Mouse (Mus musculus) kidney, adult 18-20 months (tissue): ENCODE measurements around the gene Acr.
A peak's percentile ranks its signal among the peaks of the same experiment; 100 is the strongest.

ENCODE experiments used
- DNase-seq: peaks from one replicate; pipeline ENCODE4 v3.0.0; 2021

Acr gene

DNA sequence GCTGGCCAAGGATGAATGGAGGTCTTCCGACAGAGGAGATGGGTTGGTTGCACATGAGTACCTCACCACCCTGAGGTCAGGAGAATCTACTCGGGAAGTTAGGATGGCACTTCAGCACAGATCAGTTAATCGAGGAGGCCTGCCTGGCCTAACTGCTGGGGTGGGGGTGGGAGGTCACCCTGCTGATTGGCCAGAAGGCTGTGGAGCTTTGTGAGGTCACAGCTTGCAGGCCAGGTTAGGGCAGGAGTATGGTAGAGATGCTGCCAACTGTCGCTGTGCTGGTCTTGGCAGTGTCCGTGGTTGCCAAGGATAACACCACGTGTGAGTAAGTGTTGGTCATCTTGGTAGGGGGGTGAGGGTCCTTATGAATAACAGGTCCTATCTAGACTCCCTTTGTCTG is at the start of gene Acr:
TSS of gene Acr (plus strand) at position 213 of the 400 bp plus-strand sequence.
- DNase-seq, result no peak

GRCm38 (mm10) chr15:89521951-89522350 is 46.2 kb upstream of the Acr start:
- no peak for DNase-seq

DNA sequence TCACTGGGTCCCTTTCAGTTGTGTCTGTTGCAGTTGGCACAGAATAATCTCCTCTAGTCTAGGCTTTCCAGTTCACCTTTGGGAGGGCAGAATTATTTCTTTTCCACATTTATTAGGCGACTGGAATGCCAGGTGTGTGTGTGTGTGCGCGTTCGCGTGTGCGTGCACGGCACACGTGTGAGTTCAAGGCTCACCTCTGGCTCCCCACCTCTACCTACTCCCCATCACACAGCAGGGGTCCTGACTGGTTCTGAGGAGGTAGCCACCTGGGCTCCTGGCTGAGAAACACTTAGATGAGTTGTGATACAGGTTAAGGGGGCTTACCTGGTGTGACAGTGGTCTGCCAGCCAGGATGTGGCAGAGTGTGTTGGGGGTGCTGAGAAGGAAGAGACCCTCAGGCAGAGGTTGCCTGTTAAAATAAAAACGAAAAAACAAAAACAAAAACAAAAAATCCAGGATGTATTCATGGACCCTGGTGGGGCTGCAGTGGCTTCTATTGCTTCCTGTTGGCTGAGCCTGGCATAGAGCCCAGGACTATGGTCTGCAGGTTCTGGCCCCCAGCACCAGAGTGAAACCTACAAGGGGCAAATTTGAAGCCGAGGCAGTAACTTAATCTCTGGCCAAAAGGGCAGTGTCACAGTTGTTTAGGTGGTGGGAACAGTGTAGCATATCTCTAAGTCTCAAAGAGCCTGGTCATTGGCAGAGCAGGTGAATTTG is 45.4 kb upstream of the Acr start:
- DNase-seq, result no peak

DNA sequence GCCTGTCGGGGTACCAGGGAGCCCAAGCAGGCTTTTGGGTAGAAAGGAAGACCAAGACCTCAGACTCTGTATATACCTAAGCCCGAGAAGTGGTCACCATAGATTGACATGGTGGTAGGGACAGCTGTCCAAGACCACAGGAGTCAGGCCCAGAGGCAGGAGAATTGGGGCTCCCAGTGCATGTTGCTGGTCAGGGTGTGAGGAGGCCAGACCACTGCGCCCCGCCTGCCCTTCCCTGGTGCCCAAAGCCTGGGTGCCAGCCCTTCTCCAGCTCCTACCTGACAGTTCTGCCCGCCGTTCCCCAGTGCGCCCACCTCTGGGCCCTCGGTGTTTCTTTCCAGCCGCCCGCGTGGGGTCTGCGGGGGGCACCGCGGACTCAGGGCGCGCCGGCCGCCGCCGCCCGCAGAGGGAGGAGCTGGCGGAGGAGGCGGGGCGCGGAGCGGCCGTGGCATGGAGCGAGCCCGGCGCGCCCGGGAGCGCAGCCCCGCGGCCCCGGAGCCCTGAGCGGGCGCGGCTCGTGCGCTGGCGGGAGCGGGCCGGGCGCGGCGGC is 44.8 kb upstream of the Acr start:
- DNase-seq, result no peak

DNA sequence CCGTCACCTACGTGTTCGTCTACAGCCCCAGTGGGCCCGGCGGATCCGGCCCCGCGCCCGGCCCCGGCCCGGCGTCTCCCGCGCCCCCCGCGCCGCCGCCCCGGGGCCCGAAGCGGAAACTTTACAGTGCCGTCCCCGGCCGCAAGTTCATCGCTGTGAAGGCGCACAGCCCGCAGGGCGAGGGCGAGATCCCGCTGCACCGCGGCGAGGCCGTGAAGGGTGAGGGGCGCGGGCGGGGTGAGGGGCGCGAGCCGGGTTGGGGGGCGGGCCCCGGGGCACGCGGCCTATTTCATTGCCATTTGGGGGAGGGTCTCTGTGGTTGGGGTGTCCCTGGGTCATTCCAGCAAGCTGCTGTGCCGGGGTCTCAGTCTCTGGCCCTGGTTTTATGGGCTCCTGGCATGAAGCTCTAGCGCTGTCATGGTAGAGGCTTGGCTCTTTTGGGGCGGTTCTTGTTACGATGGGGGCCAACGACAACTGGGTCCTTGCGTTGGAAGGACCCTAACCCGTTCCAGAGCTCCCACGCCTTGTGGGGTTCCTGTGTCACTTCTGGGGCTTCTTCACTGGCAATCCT is 44.0 kb upstream of the Acr start:
- no peak for DNase-seq

DNA sequence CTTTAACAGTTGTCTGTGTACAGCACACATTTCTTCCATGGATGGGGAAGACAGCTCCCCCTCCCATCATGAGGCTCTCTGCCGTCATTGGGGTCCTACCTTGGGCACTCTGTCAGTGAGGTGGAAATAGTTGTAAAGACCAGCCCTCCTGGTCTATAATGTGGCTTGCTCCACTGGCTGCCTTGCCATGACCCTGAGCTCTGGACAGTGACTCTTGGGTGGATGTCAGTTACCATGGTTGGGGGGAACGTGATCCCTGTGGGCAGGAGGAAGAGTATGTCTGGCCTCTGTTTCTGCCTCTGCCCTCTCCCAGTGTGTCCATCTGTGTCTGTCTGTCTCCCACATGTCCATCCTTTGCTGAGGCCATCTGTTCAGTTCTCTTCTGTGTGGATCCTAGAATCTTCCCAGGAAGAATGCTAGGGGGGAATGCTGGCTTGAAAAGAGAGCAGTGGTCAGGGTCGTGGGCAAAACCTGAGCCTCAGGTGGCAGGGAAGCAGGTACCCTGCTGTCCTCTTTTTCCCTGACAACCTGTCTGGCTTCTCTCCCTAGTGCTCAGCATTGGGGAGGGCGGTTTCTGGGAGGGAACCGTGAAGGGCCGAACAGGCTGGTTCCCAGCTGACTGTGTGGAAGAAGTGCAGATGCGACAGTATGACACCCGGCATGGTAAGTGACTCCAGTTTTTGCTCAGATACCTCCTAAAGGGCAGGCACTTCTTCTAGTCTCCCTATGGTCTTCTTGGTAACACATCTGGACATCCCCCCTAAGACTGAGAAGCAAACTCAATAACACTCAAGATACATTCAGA is 43.3 kb upstream of the Acr start:
- DNase-seq, result no peak

DNA sequence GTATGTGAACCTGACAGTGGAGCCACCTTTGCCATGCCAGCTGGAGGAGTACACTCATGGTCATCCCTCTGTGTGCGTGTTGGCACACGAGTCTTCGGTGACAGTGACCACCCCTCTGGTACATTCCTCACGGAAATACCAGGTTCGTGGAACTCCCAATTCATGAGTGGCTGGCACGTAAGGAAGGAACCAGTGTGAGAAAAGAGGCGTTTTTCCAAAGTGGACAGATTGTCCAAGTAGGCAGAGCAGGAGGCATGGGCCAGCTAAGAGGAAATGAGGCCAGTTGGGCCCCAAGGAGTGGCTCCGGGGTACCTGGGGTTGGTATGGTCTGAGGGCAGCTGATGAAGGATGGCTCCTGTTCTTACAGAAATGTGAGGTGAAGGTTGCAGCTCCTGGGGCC is 42.7 kb upstream of the Acr start:
- DNase-seq, result no peak

DNA sequence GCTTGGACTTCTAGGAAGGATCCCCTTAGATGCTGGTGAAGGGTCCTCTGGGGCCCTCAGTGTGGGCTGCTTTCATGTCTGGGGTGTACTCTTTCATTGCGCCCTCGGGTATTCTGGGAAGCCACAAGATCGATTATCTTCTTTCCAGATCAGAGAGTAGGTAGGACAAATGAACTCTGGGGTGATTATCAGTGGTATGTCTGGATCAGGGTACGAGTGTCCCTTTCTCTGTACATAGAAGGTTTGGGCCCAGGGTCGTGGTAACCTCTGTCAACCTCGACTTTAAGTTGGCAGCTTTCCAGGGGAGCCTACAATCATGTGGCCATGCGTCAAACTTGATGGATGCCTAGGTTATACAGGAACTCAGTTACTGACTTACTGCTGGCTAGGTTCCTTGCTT is 42.2 kb upstream of the Acr start:
- DNase-seq, result no peak

DNA sequence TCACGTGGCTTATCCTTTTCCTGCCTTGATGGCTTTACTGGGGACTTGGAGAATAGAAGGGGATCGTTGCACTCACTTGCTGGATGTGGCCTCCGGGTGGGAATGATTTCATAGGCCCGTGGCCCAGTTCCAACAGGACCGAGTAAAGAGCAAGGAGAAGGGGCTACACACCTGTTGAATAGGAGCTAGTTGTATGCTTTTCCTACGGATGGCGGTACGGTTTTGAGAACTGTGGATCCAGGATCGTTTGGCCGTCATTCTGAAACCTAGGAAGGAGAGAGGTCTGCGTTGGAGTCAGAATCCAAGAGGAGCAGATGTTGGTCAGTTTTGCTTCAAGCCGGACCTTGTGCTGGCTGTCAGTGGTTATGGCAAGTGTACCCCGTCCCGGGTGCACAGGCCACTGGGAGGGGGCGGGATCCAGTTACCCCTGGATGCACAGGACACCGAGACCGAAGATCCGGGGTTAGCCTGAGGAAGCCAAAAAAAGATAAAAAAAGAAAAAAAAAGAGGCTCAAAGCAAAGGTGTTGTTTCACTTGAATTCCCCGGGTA is 41.3 kb upstream of the Acr start:
- no peak for DNase-seq

- DNase-seq, result no peak
Measured at GRCm38 (mm10) chr15:89527466-89527865, 40.7 kb upstream of the Acr start.

DNA sequence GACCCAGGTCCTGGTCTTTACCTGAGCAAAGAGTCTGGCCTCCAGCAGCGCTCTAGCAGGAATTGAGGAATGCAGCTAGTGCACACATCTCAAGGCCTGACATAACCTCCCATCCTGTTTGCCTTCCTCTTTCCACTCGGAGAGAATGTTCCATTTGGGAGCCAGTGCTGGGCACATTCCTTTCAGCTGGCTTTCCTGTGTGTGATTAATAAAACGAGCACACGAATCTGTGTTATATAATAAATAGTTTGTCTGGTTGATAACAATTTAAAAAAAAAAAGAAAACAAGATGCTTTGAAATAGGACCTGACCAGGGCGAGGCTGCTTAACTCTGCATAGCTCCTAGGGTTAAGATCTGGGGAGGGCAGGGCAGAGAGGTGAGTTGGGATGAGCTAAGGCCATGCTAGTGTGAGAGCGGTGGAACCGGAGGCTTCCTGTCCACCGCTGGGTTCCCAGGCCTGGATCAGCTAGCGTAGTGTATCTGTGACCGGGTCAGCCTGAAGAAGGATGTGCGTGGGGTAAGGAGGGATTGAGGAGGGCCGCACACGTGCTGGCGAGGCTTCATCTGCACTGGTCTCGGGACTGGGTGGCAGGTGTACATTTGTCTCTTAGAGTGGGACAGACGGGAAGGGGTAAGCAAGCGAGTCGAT is 39.8 kb upstream of the Acr start:
- no peak for DNase-seq

DNA sequence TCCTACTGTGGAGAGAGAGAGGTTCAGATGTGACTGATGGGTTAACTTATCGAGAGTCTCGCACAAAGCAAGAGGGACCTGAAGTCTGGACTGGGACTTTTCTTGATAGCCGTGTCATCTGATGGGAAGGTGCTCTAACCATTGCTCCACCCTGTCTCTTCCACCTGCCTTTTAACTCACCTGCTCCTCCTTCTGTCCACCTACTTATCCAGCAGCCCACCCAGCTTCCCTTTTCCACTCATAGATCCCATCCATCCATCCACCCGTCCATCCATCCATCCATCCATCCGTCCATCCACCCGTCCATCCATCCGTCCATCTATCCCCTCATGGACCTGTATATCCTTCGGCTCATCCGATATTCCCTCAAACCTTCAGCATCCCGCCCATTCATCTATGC is 39.2 kb upstream of the Acr start:
- DNase-seq, result no peak

DNA sequence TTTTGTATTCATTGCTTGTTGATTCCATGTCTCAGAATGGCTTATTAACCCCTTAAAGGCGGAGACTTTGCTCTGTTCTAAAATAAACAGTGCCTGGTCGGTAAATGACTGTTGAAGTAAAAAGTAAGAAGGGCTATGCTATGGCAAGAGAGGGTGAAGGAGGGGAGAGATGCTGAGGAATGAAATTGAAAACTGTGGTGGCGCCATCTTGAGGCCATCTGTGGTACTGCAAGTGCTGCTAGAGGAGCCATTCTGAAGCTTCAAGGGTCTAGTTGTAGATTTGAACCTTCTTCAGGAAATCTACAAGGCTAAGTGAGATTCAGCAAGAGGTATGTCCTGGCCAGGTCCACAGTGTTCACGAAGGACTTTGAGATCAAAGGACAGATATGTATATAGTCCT is 37.8 kb upstream of the Acr start:
- peak; percentile 70 for DNase-seq

- DNase-seq, result no peak
Measured at GRCm38 (mm10) chr15:89531399-89531798, 36.7 kb upstream of the Acr start.

GRCm38 (mm10) chr15:89532026-89532923 is 35.9 kb upstream of the Acr start:
- no peak for DNase-seq

GRCm38 (mm10) chr15:89532924-89533842 is 34.9 kb upstream of the Acr start:
- no peak for DNase-seq

DNA sequence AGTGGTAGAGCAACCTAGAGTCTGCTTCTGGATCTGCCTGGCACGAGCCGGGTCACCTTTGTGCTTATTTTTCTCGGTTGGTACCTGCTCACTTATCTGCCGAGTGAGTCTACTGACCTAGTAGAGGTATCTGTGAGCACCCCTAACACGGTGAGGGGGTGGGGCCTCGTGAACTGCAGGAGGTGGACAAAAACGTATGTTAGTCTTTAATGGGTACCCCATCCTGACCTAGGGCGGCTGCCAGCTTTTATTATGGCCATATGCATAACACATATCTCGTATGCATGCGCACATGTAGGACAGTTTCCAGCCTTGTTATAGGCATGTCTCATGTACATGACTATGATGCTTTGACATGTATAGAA is 34.3 kb upstream of the Acr start:
- DNase-seq, result no peak

GRCm38 (mm10) chr15:89544171-89544570 is 24.0 kb upstream of the Acr start:
- DNase-seq, result no peak

GRCm38 (mm10) chr15:89547321-89547720 is 20.8 kb upstream of the Acr start:
- no peak for DNase-seq

- no peak for DNase-seq
Measured at GRCm38 (mm10) chr15:89547824-89548601, 20.1 kb upstream of the Acr start.
